In genomic region chr4:109980321-109981082, GRCm38 (mm10) we compare ENCODE assay signal across 10 mouse cellular contexts. TPM values are rescaled to one million over a fixed set of nuclear protein-coding genes. Genes with fewer than 3 reads are reported as not detected.
DNase-seq lines count a peak whose midpoint lies in the region; ATAC-seq and TF ChIP-seq lines count a peak whose summit lies in the region.
"Had no signal": no experiment of that assay in that cellular context is flagged by ENCODE, and none has a peak within 500 bp of the region (broad histone marks: within the 10 kb centered on the region; RNA-seq: fewer than 3 reads in every experiment).

No protein-coding gene starts in this region.

- DNase-seq in embryo, embryonic 10 days (ENCODE audit: low spot score) = peak; percentile 46
- no peak for DNase-seq in embryo, embryonic 9.5 days (ENCODE audit: extremely low spot score)
- DNase-seq in lung, postnatal 4 days = no peak
- DNase-seq in hindbrain, postnatal 0 days (ENCODE audit: low spot score) = no peak
- DNase-seq in right cerebral cortex, postnatal 25 days = no peak
- no peak for DNase-seq in right cerebral cortex, adult 18-20 months
- DNase-seq: thymus, adult 18-20 months had no signal

- peak overlapping the region; percentile 16; the same call in 1 of the 2 replicates for H3K4me2 ChIP-seq in lung, embryonic 16.5 days (ENCODE audit: low read depth, low read length)
- H3K4me2 ChIP-seq in hindbrain, postnatal 0 days (ENCODE audit: low read depth, low read length) = peak overlapping the region; percentile 28; the same call in 1 of the 2 replicates
- 0 out of 2 replicates have a peak overlapping the region, but pooled peaks have one; percentile 11 for H3K4me2 ChIP-seq in stomach, embryonic 16.5 days (ENCODE audit: low read depth, low read length)

- no peak for ATAC-seq in lung, embryonic 16.5 days (ENCODE audit: low read depth)
- no peak for ATAC-seq in hindbrain, postnatal 0 days
- no peak for ATAC-seq in stomach, embryonic 16.5 days (ENCODE audit: insufficient read depth, low FRiP score)

- H3K4me3 ChIP-seq in lung, embryonic 16.5 days (ENCODE audit: low read length) = no peak overlapping the region; the same call in 1 of the 2 replicates
- H3K4me3 ChIP-seq in hindbrain, postnatal 0 days (ENCODE audit: low read length) = peak overlapping the region; percentile 15; the same call in 1 of the 2 replicates
- no peak overlapping the region; the same call in 1 of the 2 replicates for H3K4me3 ChIP-seq in stomach, embryonic 16.5 days (replicated peaks; ENCODE audit: low read length)

- H3K27ac ChIP-seq in lung, embryonic 16.5 days (ENCODE audit: low read length) = no peak overlapping the region
- H3K27ac ChIP-seq in hindbrain, postnatal 0 days = no peak overlapping the region
- H3K27ac ChIP-seq in stomach, embryonic 16.5 days (ENCODE audit: low read length) = no peak overlapping the region
- H3K27ac ChIP-seq: macrophage had no signal

- H3K36me3 ChIP-seq in lung, embryonic 16.5 days (ENCODE audit: control insufficient read depth, insufficient read depth, low read length) = no peaks in the 10 kb centered on the region
- H3K36me3 ChIP-seq in hindbrain, postnatal 0 days (ENCODE audit: insufficient read depth, low read length) = no peaks in the 10 kb centered on the region
- H3K36me3 ChIP-seq in stomach, embryonic 16.5 days (ENCODE audit: control insufficient read depth, insufficient read depth, low read length) = no peaks in the 10 kb centered on the region

- peaks cover 27% of the 10 kb centered on the region for H3K4me1 ChIP-seq in lung, embryonic 16.5 days (replicated peaks; ENCODE audit: control insufficient read depth, insufficient read depth, low read length)
- H3K4me1 ChIP-seq in hindbrain, postnatal 0 days (ENCODE audit: insufficient read depth, low read length) = peaks cover 14% of the 10 kb centered on the region; the same call in 1 of the 2 replicates
- peaks cover 24% of the 10 kb centered on the region for H3K4me1 ChIP-seq in stomach, embryonic 16.5 days (ENCODE audit: control insufficient read depth, insufficient read depth, low read length)

- no peaks in the 10 kb centered on the region for H3K9me3 ChIP-seq in lung, embryonic 16.5 days (ENCODE audit: control insufficient read depth, low read length)
- H3K9me3 ChIP-seq in hindbrain, postnatal 0 days (ENCODE audit: low read length) = 0 out of 2 replicates have a peak, but pooled peaks cover 3% of the 10 kb centered on the region
- no peaks in the 10 kb centered on the region for H3K9me3 ChIP-seq in stomach, embryonic 16.5 days (replicated peaks; ENCODE audit: control insufficient read depth, low read length)

- WGBS in lung, embryonic 16.5 days = 8% methylated on average over 26 of the region's 29 CpGs
- WGBS in hindbrain, postnatal 0 days = 4% methylated on average over 29 of the region's 29 CpGs
- 7% methylated on average over 29 of the region's 29 CpGs for WGBS in stomach, embryonic 16.5 days

- H3K9ac ChIP-seq in lung, embryonic 16.5 days (ENCODE audit: low read length) = no peak overlapping the region
- H3K9ac ChIP-seq in hindbrain, postnatal 0 days (replicated peaks; ENCODE audit: low read length) = no peak overlapping the region
- no peak overlapping the region for H3K9ac ChIP-seq in stomach, embryonic 16.5 days (ENCODE audit: low read length)

- H3K27me3 ChIP-seq in lung, embryonic 16.5 days (ENCODE audit: control insufficient read depth, insufficient read depth, low read depth, low read length) = peaks cover 97% of the 10 kb centered on the region
- H3K27me3 ChIP-seq in hindbrain, postnatal 0 days (ENCODE audit: insufficient read depth, low read length) = peaks cover 87% of the 10 kb centered on the region
- peaks cover 93% of the 10 kb centered on the region for H3K27me3 ChIP-seq in stomach, embryonic 16.5 days (ENCODE audit: control insufficient read depth, insufficient read depth, low read length)

- no peak for TF ChIP-seq CTCF in hindbrain, postnatal 0 days (IDR thresholded peaks at IDR 0.05; ENCODE audit: low read depth)

RNA-seq across cellular contexts. Expression of gene Dmrta2, which starts 2.6 kb away (rescaled TPM):
- polyA plus RNA-seq in lung, embryonic 16.5 days (2015; fragmentation: Nextera tagmentation; extraction: Ambion mirVana) = 0.05 TPM in 1 of 2 replicates, not detected in the other
- 1.2 and 2.0 TPM in 2 replicates for total RNA-seq in hindbrain, postnatal 0 days (2014; rRNA removed)
- 0.06 and 0.08 TPM in 2 replicates for polyA plus RNA-seq in hindbrain, postnatal 0 days (2015; fragmentation: Nextera tagmentation; extraction: Ambion mirVana)
- polyA plus RNA-seq in stomach, embryonic 16.5 days (2015; fragmentation: Nextera tagmentation; extraction: Ambion mirVana) = 0.09 TPM in 1 of 2 replicates, not detected in the other
